Comparison of ENCODE assay signal across 18 mouse cellular contexts in genomic region chr4:153966651-153967050, GRCm38 (mm10). TPM values are rescaled to one million over a fixed set of nuclear protein-coding genes. Genes with fewer than 3 reads are reported as not detected.
DNase-seq lines count a peak whose midpoint lies in the region; ATAC-seq and TF ChIP-seq lines count a peak whose summit lies in the region.
"Had no signal": no experiment of that assay in that cellular context is flagged by ENCODE, and none has a peak within 500 bp of the region (broad histone marks: within the 10 kb centered on the region; RNA-seq: fewer than 3 reads in every experiment).

No protein-coding gene starts in this region.

- TF ChIP-seq POLR2A in cerebellum, adult 2 months (IDR thresholded peaks at IDR 0.05; ENCODE audit: borderline replicate concordance, insufficient read depth, low read length): no peak

- H3K4me3 ChIP-seq in cerebellum, adult 2 months (replicated peaks; ENCODE audit: insufficient read depth, low read depth, low read length): no peak overlapping the region
- H3K4me3 ChIP-seq: embryonic facial prominence, embryonic 13.5 days; embryonic facial prominence, embryonic 15.5 days; erythroblast, embryonic 14.5 days; forebrain, embryonic 10.5 days; forebrain, embryonic 12.5 days; gastrocnemius, adult 2 months had no signal

- no peak for ATAC-seq in cerebellum, adult (ENCODE audit: insufficient number of reproducible peaks, low FRiP score, low TSS enrichment)
- ATAC-seq: forebrain, embryonic 14.5 days; forebrain, embryonic 16.5 days had no signal

- H3K27me3 ChIP-seq in cerebellum, adult 2 months (ENCODE audit: control insufficient read depth, insufficient read depth, low read length): no peaks in the 10 kb centered on the region
- H3K27me3 ChIP-seq: embryonic facial prominence, embryonic 13.5 days; embryonic facial prominence, embryonic 15.5 days; forebrain, embryonic 12.5 days had no signal

- DNase-seq in cerebellum, adult 2 months: peak; percentile 37 to 63
- DNase-seq in cerebellum, adult 11-12 months: no peak
- peak; percentile 44 for DNase-seq in cerebellum, postnatal 10 days
- DNase-seq in cerebellum, postnatal 36 days: peak; percentile 20 to 23
- no peak for DNase-seq in cerebellum, adult 11 months
- DNase-seq: adrenal gland, adult 2 months; adrenal gland, postnatal 10 days; adrenal gland, postnatal 25 days; embryo, embryonic 11 days; gastrocnemius, adult 2 months had no signal

- WGBS in cerebellum, adult 2 months: 77% methylated on average over 5 of the region's 5 CpGs

- no peak overlapping the region for H3K27ac ChIP-seq in cerebellum, adult 2 months (ENCODE audit: insufficient read depth, low read length)
- H3K27ac ChIP-seq: forebrain, embryonic 10.5 days; forebrain, embryonic 12.5 days; gastrocnemius, adult 2 months had no signal

- no peak for TF ChIP-seq CTCF in cerebellum, adult 2 months (IDR thresholded peaks at IDR 0.05; ENCODE audit: borderline replicate concordance, insufficient read depth, low read depth, low read length)

- no peaks in the 10 kb centered on the region for H3K4me1 ChIP-seq in cerebellum, adult 2 months (ENCODE audit: control insufficient read depth, insufficient read depth, low read length)
- H3K4me1 ChIP-seq: embryonic facial prominence, embryonic 13.5 days; embryonic facial prominence, embryonic 15.5 days; forebrain, embryonic 10.5 days; forebrain, embryonic 12.5 days had no signal

RNA-seq across cellular contexts. Expression of gene Dffb, which starts 8.3 kb away (rescaled TPM):
- polyA plus RNA-seq in cerebellum, adult 2 months (2012; rRNA removed): 21.6 and 27.3 TPM in 2 replicates

RNA-seq across cellular contexts. Expression of gene Cep104, which starts 8.3 kb away (rescaled TPM):
- polyA plus RNA-seq in cerebellum, adult 2 months (2012; rRNA removed): 23.6 and 23.9 TPM in 2 replicates

RNA-seq across cellular contexts. Expression of gene A430005L14Rik, which starts 9.6 kb away (rescaled TPM):
- 41.0 and 43.3 TPM in 2 replicates for polyA plus RNA-seq in cerebellum, adult 2 months (2012; rRNA removed)

RNA-seq across cellular contexts. Expression of gene Lrrc47, which starts 44.9 kb away (rescaled TPM):
- polyA plus RNA-seq in cerebellum, adult 2 months (2012; rRNA removed): 44.8 and 45.0 TPM in 2 replicates

RNA-seq across cellular contexts. Expression of gene Smim1, which starts 59.4 kb away (rescaled TPM):
- 35.5 and 39.6 TPM in 2 replicates for polyA plus RNA-seq in cerebellum, adult 2 months (2012; rRNA removed)

Comparison
In these comparisons a context has a peak if more than half of its experiments do, and no peak if none do; other contexts are left out.
1. DNase-seq: peak in cerebellum, adult 2 months (2 of 2), cerebellum, postnatal 10 days (2 of 2) and cerebellum, postnatal 36 days (2 of 2); none in cerebellum, adult 11-12 months (single experiment) and cerebellum, adult 11 months (single experiment).